Mouse (Mus musculus) forebrain, embryonic 16.5 days (tissue): Measurements from ENCODE around the gene Yy2. TPM values are rescaled to one million over a fixed set of nuclear protein-coding genes. Genes with fewer than 3 reads are reported as not detected.
A peak's percentile ranks its signal among the peaks of the same experiment; 100 is the strongest.

Experiments used
- ATAC-seq: fragments of 200-750 bp; cut with Nextera tagmentation; 2 replicates; pipeline ENCODE4 v1.8.0; 2017; ENCODE audit warnings: mild to moderate bottlenecking, moderate library complexity
- H3K27ac ChIP-seq: fragments of 300-500 bp; sonication (generic); 2 replicates; pipeline ENCODE4 v1.5.1; 2014; ENCODE audit warnings: low read length, control low read depth
- H3K27me3 ChIP-seq: fragments of 300-500 bp; sonication (generic); replicated peaks from 2 replicates; pipeline ENCODE4 v1.6.1; 2014; ENCODE audit warnings: low read length; ENCODE audit not compliant: control insufficient read depth, insufficient read depth
- H3K36me3 ChIP-seq: fragments of 300-500 bp; sonication (generic); 2 replicates; pipeline ENCODE4 v1.6.1; 2014; ENCODE audit not compliant: control insufficient read depth, insufficient read depth
- H3K4me1 ChIP-seq: fragments of 300-500 bp; sonication (generic); replicated peaks from 2 replicates; pipeline ENCODE4 v1.6.1; 2014; ENCODE audit warnings: low read length; ENCODE audit not compliant: control insufficient read depth, insufficient read depth
- H3K4me2 ChIP-seq: fragments of 300-500 bp; sonication (generic); 2 replicates; pipeline ENCODE4 v1.6.1; 2014; ENCODE audit warnings: mild to moderate bottlenecking, low read length, control low read depth
- H3K4me3 ChIP-seq: fragments of 300-500 bp; sonication (generic); replicated peaks from 2 replicates; pipeline ENCODE4 v1.5.1; 2014; ENCODE audit warnings: mild to moderate bottlenecking, low read length, control low read depth
- H3K9ac ChIP-seq: fragments of 300-500 bp; sonication (generic); replicated peaks from 2 replicates; pipeline ENCODE4 v1.6.1; 2014; ENCODE audit warnings: low read depth, low read length, control low read depth
- H3K9me3 ChIP-seq: fragments of 300-500 bp; sonication (generic); 2 replicates; pipeline ENCODE4 v1.6.1; 2016; ENCODE audit warnings: low read length; ENCODE audit not compliant: control insufficient read depth
- WGBS: fragments of 180-500 bp; shearing (Covaris S2); extraction: QIAGEN DNeasy Blood & Tissue Kit; methylation state at CpG from one replicate; pipeline ENCODE4 v1.1.7; 2014; 5-methylcytosine and 5-hydroxymethylcytosine counted together
- polyA plus RNA-seq: library from polyadenylated mRNA; unstranded; fragments of >200 nt; fragmentation: Nextera tagmentation; extraction: Ambion mirVana; gene quantifications from 2 replicates; pipeline ENCODE4 v1.2.1, GENCODE M21; 2015

The Yy2 gene
- 3.1 and 3.7 TPM in 2 replicates for polyA plus RNA-seq

DNA sequence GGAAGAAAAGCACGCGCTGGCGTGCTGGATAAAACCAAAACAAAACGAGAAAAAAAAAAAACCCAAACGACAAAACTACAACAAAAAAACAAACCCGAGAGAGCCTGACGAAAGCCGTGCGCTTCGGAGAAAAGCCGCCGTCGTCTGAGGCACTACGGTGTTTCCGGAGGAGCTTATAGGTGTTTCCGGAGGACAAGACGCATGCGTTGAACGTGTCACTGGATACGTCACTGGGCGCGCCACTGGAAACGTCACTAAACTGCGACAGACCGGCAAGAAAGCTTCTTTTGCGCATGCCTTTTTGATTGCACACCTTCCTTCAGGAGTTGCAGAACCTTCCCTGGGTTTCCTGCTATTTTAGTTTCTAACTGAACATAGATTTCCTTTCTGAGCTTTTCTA lies at the start of gene Yy2:
Gene Yy2 (minus strand): TSS at position 146 of the 400 bp plus-strand sequence.
- Histone ChIP-seq H3K4me1 (no peaks in the 10 kb centered on the region), H3K27me3 (no peaks in the 10 kb centered on the region), H3K27ac (no peak within 1 kb of the TSS), H3K36me3 (no peaks in the 10 kb centered on the region), H3K9ac (no peak within 1 kb of the TSS), H3K9me3 (no peaks in the 10 kb centered on the region), H3K4me3 (no peak within 1 kb of the TSS), H3K4me2 (no peak within 1 kb of the TSS)
- ATAC-seq, result no peak
- 91% methylated on average over 26 of the region's 26 CpGs for WGBS

- Histone ChIP-seq H3K4me3 (no peak overlapping the region), H3K9ac (no peak overlapping the region; the same call in 1 of the 2 replicates), H3K9me3 (no peaks in the 10 kb centered on the region), H3K27me3 (no peaks in the 10 kb centered on the region), H3K4me2 (peak overlapping the region; percentile 39), H3K36me3 (no peaks in the 10 kb centered on the region), H3K4me1 (no peaks in the 10 kb centered on the region), H3K27ac (no peak overlapping the region)
- ATAC-seq, result no peak
- 37% methylated on average over 29 of the region's 32 CpGs for WGBS
These were observed 44.1 kb upstream of the Yy2 start for GRCm38 (mm10) chrX:157612894-157613293.

- H3K4me2 ChIP-seq, result no peak overlapping the region
- H3K27ac ChIP-seq, result no peak overlapping the region
- 19% methylated on average over 3 of the region's 3 CpGs for WGBS
- H3K36me3 ChIP-seq, result no peaks in the 10 kb centered on the region
- no peaks in the 10 kb centered on the region for H3K27me3 ChIP-seq
- H3K9ac ChIP-seq, result no peak overlapping the region
- peaks cover 8% of the 10 kb centered on the region for H3K4me1 ChIP-seq
- no peaks in the 10 kb centered on the region for H3K9me3 ChIP-seq
- 0 out of 2 replicates have a peak, but pooled peaks have one; percentile 32 for ATAC-seq
- no peak overlapping the region for H3K4me3 ChIP-seq
These were observed 32.7 kb upstream of the Yy2 start for GRCm38 (mm10) chrX:157601450-157601849.

- 27% methylated on average over 54 of the region's 74 CpGs for WGBS
- Histone ChIP-seq H3K27me3 (no peaks in the 10 kb centered on the region), H3K36me3 (no peaks in the 10 kb centered on the region), H3K4me2 (peak within 1 kb of the TSS; percentile 55), H3K4me1 (peaks cover 8% of the 10 kb centered on the region), H3K27ac (peak within 1 kb of the TSS; percentile 92), H3K4me3 (peak within 1 kb of the TSS; percentile 62), H3K9me3 (no peaks in the 10 kb centered on the region), H3K9ac (peak within 1 kb of the TSS; percentile 74)
- peak; percentile 88 for ATAC-seq
These were observed 29.6 kb upstream of the Yy2 start, which contains the start of gene Mbtps2 for GRCm38 (mm10) chrX:157598186-157598996. Mbtps2 (minus strand) TSS chrX:157598715.

GRCm38 (mm10) chrX:157597585-157598185 lies 28.9 kb upstream of the Yy2 start:
- Histone ChIP-seq H3K27me3 (no peaks in the 10 kb centered on the region), H3K4me1 (peaks cover 8% of the 10 kb centered on the region), H3K9me3 (no peaks in the 10 kb centered on the region), H3K4me2 (peak overlapping the region; percentile 55), H3K9ac (peak overlapping the region; percentile 74), H3K4me3 (peak overlapping the region; percentile 62), H3K36me3 (no peaks in the 10 kb centered on the region), H3K27ac (peak overlapping the region; percentile 92)
- 20% methylated on average over 17 of the region's 17 CpGs for WGBS
- peak; percentile 11 for ATAC-seq

GRCm38 (mm10) chrX:157596802-157597201 lies 28.0 kb upstream of the Yy2 start:
- no peaks in the 10 kb centered on the region for H3K9me3 ChIP-seq
- no peak for ATAC-seq
- no peaks in the 10 kb centered on the region for H3K27me3 ChIP-seq
- peaks cover 8% of the 10 kb centered on the region for H3K4me1 ChIP-seq
- peak overlapping the region; percentile 55 for H3K4me2 ChIP-seq
- H3K27ac ChIP-seq, result no peak overlapping the region
- H3K4me3 ChIP-seq, result peak overlapping the region; percentile 62
- H3K9ac ChIP-seq, result peak overlapping the region; percentile 32; the same call in 1 of the 2 replicates
- 87% methylated on average over 5 of the region's 5 CpGs for WGBS
- H3K36me3 ChIP-seq, result no peaks in the 10 kb centered on the region

- ATAC-seq, result no peak
- H3K36me3 ChIP-seq, result no peaks in the 10 kb centered on the region
- WGBS, result 90% methylated on average over 6 of the region's 6 CpGs
- H3K4me1 ChIP-seq, result peaks cover 8% of the 10 kb centered on the region
- no peak overlapping the region for H3K4me3 ChIP-seq
- no peak overlapping the region for H3K4me2 ChIP-seq
- no peak overlapping the region for H3K27ac ChIP-seq
- H3K9me3 ChIP-seq, result no peaks in the 10 kb centered on the region
- H3K9ac ChIP-seq, result no peak overlapping the region
- H3K27me3 ChIP-seq, result no peaks in the 10 kb centered on the region
These were observed 27.1 kb upstream of the Yy2 start for GRCm38 (mm10) chrX:157595927-157596326.

GRCm38 (mm10) chrX:157594606-157595005 lies 25.8 kb upstream of the Yy2 start:
- no peak overlapping the region for H3K4me2 ChIP-seq
- no peak overlapping the region for H3K27ac ChIP-seq
- whole genome bisulfite sequencing, result 43% methylated on average over 2 of the region's 2 CpGs
- H3K4me3 ChIP-seq, result no peak overlapping the region
- H3K36me3 ChIP-seq, result no peaks in the 10 kb centered on the region
- ATAC-seq, result no peak
- H3K9me3 ChIP-seq, result no peaks in the 10 kb centered on the region
- H3K27me3 ChIP-seq, result no peaks in the 10 kb centered on the region
- H3K4me1 ChIP-seq, result peaks cover 8% of the 10 kb centered on the region
- no peak overlapping the region for H3K9ac ChIP-seq

DNA sequence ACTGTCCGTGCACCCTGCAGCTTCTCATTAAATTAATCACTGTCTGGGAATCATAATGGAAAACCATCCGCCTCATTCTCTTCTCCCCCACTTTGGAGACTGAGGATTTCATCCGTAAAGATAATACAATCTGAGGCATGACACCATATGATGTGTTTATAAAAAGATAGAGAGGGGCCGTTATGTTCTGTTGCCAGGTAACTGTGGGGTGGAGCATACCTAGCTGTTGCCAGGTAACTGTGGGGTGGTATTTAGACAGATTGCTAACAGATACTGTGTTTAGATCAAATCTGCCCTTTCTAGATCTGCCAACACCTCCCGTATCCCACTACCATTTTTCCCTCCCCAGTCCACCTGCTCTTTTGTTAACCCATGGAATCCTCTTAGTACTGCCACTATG lies 18.2 kb upstream of the Yy2 start:
- 57% methylated on average over 5 of the region's 5 CpGs for WGBS
- H3K9me3 ChIP-seq, result no peaks in the 10 kb centered on the region
- ATAC-seq, result peak; percentile 70
- no peak overlapping the region for H3K9ac ChIP-seq
- H3K36me3 ChIP-seq, result no peaks in the 10 kb centered on the region
- no peaks in the 10 kb centered on the region for H3K27me3 ChIP-seq
- peak overlapping the region; percentile 44 for H3K27ac ChIP-seq
- no peak overlapping the region for H3K4me3 ChIP-seq
- H3K4me2 ChIP-seq, result no peak overlapping the region
- H3K4me1 ChIP-seq, result no peaks in the 10 kb centered on the region
